Mouse (Mus musculus): ENCODE data around the gene 1700024P04Rik.

Gene 1700024P04Rik

DNA sequence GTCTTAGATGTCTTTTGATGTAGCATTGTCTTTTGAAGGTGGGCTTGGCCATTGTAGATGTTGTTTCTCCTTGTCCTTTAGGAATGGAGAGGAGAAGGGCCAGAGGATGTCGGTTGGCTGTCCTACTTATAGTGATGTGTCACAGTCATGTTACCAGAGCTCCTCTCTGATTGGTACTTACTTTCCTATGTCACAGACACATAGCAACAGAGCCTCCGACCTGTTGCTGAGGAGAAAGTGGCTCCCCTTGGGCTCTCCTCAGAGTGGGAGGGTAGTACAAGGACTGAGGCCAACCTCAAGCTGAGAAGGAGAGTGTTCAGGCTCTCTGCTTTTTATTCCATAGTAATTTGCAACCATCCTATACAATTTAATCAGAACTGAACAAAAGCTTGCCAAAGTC is at the start of gene 1700024P04Rik:
Gene 1700024P04Rik (minus strand): TSS at position 101 of the 400 bp plus-strand sequence.
- no peak for DNase-seq (ENCODE audit: low read depth, low spot score)

- no peak for DNase-seq (ENCODE audit: low read depth, low spot score)
Observed at GRCm38 (mm10) chr13:99031223-99032216, 47.2 kb upstream of the 1700024P04Rik start.

- no peak for DNase-seq (ENCODE audit: low read depth, low spot score)
Observed at GRCm38 (mm10) chr13:99030579-99031200, 46.3 kb upstream of the 1700024P04Rik start.

- DNase-seq (ENCODE audit: low read depth, low spot score): no peak
Observed at GRCm38 (mm10) chr13:99025268-99025667, 40.9 kb upstream of the 1700024P04Rik start.

GRCm38 (mm10) chr13:99022036-99022435 is 37.7 kb upstream of the 1700024P04Rik start:
- DNase-seq (ENCODE audit: low read depth, low spot score): no peak

DNA sequence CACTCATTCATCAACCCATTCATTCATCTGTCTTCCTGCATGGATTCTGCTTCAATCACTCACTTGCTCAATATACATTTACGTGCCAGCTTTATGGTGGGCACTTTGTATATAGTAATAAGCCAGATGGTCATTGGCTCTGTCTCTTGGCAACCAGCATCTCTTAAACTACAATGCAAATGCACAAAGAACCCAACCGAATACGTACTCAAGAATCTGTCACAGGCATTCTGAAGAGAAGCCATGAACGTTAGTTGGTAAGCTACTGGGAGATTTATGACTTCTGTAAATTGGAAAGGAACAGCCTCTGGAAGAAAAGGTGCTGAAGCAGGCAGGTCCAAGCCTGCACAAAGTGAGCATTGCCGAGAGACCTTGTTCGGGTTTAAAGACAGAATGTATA is 36.8 kb upstream of the 1700024P04Rik start:
- no peak for DNase-seq (ENCODE audit: low read depth, low spot score)

DNA sequence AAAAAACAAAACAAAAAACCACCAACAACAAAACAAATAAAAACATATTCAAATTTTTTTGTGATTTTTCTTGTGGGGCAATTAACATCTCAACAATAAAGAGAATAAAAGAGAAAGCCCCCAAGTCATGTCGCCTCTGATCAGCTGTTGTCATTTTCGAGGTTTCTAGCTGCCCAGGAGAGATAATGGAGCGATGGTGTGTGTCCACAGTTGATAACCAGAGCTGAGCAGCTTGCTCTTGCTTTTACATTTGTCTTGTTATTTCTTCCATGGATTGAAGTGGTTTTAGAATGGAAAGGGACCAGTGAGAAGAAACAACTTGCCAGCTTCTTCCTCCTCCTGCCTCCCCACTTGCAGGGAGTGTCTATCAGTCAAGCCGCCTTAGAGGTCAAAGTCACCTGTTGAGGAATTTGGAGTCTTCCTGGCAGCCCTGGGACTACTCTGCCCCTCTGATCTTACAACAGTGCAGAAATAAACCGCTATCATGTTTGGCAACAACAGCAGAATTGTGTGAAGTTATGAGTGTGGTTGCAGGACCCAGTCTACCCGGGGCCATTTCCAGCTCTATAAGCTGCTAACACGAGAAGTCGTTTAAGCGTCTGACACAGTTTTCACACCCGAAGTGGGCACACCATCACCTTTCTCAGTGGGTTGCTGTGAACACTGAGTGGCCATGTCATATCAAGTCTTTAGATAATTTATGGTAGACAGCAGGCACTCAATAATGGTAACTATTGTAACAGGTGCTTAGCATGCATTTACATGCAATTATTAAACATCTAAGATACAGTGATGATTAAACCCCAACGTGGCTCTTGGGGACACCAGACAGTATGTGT is 35.7 kb upstream of the 1700024P04Rik start:
- no peak for DNase-seq (ENCODE audit: low read depth, low spot score)

DNA sequence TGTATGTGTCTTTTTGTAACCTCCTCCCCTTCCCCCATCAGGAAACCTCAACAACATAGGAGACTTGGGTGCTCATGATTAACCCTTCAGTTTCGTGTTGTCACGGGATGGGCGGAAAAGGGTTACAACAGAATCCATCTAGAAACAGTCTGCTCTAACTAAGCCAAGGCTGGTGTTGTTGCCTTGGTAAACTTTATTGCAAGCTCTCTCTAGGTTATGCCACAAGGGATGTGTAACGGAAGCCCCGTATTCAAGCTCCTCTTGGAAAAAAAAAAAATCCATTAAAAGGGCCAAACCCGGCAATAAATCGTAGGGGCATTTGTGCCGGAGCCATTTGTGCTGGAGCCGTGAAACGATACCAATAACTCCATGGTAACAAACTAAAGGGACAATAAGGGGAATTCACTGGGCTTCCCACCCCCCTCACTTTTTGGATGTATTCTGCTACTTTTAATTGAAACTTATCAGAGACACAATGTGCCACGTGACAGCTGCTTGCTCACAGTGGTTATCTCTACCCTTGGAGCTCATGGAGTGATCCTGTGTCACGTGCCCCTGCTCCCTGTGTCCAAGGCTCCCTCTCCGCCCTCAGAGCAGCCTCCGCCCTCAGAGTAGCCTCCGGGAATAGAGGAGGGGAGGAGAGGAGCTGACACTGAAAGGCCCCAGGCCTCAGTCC is 34.3 kb upstream of the 1700024P04Rik start:
- DNase-seq (ENCODE audit: low read depth, low spot score): peak; percentile 94

DNA sequence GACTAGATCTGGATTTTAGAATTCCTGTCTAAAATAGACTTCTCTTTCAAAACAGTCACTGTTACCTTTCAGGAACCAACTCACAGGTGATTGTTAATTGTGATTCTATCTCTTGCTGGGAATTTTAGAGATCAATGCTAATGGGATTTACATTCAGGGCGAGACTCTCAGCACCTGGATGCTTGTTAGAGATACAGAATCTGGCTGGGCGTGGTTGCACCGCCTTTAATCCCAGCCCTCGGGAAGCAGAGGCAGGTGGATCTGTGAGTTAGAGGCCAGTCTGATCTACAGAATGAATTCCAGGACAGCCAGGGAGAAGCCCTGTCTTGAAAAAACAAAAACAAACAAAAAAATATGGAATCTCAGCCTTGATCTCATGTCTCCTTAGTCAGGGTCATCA is 32.3 kb upstream of the 1700024P04Rik start:
- peak; percentile 92 for DNase-seq (ENCODE audit: low read depth, low spot score)

GRCm38 (mm10) chr13:99012891-99013290 is 28.5 kb upstream of the 1700024P04Rik start:
- no peak for DNase-seq (ENCODE audit: low read depth, low spot score)

GRCm38 (mm10) chr13:99008013-99008412 is 23.6 kb upstream of the 1700024P04Rik start:
- DNase-seq (ENCODE audit: low read depth, low spot score): no peak

DNA sequence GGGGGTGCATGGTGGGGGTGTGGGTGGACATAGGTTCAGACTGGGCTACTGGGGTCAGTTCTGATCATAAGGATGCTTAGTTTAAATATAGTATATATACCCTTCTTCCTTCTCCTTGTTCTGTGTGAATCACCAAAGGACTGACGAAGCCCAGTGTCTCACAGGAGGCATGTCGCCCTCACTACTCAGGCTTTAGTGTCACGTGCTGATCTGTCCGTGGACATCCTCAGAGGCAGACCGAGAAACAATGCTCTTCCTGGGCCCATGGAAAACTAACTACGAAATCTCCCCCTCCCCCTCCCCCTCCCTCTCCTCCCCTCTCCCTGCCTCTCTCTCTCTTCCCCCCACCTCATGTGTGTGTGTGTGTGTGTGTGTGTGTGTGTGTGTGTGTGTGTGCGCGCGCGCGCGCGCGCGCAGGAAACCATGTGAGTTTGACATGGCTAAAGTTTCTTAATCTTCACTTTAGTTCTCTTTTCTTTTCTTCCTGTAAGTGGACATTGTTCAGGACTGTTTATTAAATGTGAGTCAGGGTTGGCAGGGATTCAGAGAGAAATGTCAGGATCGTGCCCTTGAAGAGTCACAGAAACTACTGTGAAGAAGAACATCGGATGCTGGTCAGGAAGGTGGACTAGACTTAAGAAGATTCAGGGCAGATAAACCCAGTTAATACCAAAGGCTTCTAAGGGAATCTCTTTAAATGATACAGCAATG is 22.2 kb upstream of the 1700024P04Rik start:
- no peak for DNase-seq (ENCODE audit: low read depth, low spot score)

DNA sequence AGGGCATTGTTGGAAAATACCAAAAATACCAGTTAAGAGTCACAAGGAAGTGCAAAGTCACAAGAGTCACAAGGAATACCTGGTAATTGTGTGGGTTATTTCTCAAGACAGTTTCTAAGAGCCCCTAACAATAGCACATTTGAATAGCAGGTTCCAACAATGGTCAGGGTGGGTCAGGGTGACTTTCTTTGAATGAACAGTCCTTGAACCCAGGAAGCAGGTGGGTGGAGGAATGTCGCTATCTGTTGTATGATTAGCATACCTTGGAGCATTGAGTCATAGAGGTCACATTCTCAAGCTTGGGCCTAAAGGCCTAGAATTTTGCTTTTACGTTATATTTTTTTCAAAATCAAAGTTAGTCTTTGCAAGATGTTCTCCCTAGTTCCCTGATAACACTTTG is 17.3 kb upstream of the 1700024P04Rik start:
- DNase-seq (ENCODE audit: low read depth, low spot score): peak; percentile 41

DNA sequence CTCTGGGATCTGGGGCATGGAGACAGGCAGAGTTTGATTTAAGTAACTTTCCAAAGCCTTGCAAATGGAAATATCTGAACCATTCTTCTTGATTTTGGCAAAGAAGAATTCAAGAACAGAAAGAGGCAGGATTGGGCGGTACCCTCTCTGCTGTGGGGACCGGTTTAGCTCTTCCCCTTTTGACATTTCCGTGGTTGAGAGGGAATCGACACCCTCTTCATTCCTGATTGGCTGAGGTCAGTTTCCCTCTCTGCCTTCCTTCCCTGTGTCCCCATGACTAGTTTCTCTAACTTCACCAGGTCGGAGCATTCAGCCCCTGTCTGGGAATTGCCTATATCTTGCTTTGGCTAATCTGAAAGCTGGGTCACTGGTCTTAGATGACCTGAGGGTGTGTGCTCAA is 12.7 kb upstream of the 1700024P04Rik start:
- no peak for DNase-seq (ENCODE audit: low read depth, low spot score)

- peak; percentile 92 for DNase-seq (ENCODE audit: low read depth, low spot score)
Observed at GRCm38 (mm10) chr13:98977070-98977785, 7.1 kb downstream of the 1700024P04Rik start.

GRCm38 (mm10) chr13:98976022-98976421 is 8.3 kb downstream of the 1700024P04Rik start:
- DNase-seq (ENCODE audit: low read depth, low spot score): peak; percentile 87

GRCm38 (mm10) chr13:98972090-98972489 is 12.3 kb downstream of the 1700024P04Rik start:
- DNase-seq (ENCODE audit: low read depth, low spot score): no peak

DNA sequence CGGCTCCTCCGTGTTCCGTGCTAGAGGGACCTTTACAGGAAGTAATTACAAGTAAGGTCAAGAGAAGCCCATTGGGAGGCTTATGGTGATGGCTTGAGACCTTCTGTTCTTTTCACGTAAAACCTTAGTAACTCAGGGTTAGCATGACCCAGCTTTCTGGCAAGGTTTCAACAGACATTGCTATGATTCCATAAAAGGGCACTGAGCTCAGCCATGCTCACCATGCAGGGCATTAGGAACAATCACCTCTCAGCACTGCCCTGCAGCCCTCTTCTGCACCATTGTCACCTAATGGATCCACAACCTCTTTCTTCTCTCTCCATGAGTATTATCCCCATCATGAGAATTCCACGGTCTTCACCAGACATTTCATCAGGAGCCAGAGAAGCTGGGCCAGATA is 12.7 kb downstream of the 1700024P04Rik start:
- DNase-seq (ENCODE audit: low read depth, low spot score): no peak

DNA sequence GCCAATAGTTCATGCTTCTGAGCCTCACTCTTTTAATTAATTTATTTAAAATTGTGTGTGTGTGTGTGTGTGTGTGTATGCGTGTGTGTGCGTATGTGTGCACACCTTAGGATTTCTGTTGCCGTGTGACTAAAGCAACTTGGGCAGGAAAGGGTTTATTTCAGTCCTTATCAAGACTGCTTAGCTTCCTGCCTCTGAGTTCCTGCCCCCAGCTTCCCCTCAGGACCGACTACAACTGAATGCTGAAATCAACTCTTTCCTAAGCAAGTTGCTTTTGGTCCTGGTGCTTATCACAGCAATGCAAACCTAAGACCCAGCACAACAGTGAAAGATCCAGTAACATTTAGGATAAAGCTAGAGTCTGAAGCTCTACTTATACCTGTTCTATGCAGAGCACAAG is 15.8 kb downstream of the 1700024P04Rik start:
- DNase-seq (ENCODE audit: low read depth, low spot score): no peak

GRCm38 (mm10) chr13:98967942-98968341 is 16.4 kb downstream of the 1700024P04Rik start:
- DNase-seq (ENCODE audit: low read depth, low spot score): no peak
